Mouse (Mus musculus) heart, postnatal 0 days (tissue): ENCODE results near the gene Ccdc152. TPM values are rescaled to one million over a fixed set of nuclear protein-coding genes. Genes with fewer than 3 reads are reported as not detected.

Experiments
- ATAC-seq: fragments of 200-750 bp; cut with Nextera tagmentation; 2 replicates; pipeline ENCODE4 v1.8.0; 2017; ENCODE audit warnings: low read depth, moderate number of reproducible peaks, moderate library complexity; ENCODE audit not compliant: insufficient read depth
- DNase-seq: peaks from one replicate; pipeline ENCODE4 v3.0.0-alpha.2; 2016; ENCODE audit warnings: low spot score
- H3K27ac ChIP-seq: fragments of 300-500 bp; sonication (generic); 2 replicates; pipeline ENCODE4 v1.5.1; 2014; ENCODE audit warnings: low read depth, mild to moderate bottlenecking
- H3K27me3 ChIP-seq: fragments of 300-500 bp; sonication (generic); 2 replicates; pipeline ENCODE4 v1.6.1; 2014; ENCODE audit warnings: low read length, mixed read lengths; ENCODE audit not compliant: control insufficient read depth, insufficient read depth
- H3K36me3 ChIP-seq: fragments of 300-500 bp; sonication (generic); replicated peaks from 2 replicates; pipeline ENCODE4 v1.6.1; 2014; ENCODE audit warnings: low read length, mixed read lengths; ENCODE audit not compliant: control insufficient read depth, insufficient read depth
- H3K4me1 ChIP-seq: fragments of 300-500 bp; sonication (generic); 2 replicates; pipeline ENCODE4 v1.6.1; 2014; ENCODE audit warnings: antibody characterized with exemption; ENCODE audit not compliant: control insufficient read depth, insufficient read depth
- H3K4me2 ChIP-seq: fragments of 300-500 bp; sonication (generic); 2 replicates; pipeline ENCODE4 v1.6.1; 2014; ENCODE audit warnings: low read depth, mild to moderate bottlenecking, low read length, moderate library complexity
- H3K4me3 ChIP-seq: fragments of 300-500 bp; sonication (generic); 2 replicates; pipeline ENCODE4 v1.5.1; 2014; ENCODE audit warnings: low read depth, low read length
- H3K9ac ChIP-seq: fragments of 300-500 bp; sonication (generic); replicated peaks from 2 replicates; pipeline ENCODE4 v1.6.1; 2014; ENCODE audit warnings: low read depth, low read length, mixed read lengths
- H3K9me3 ChIP-seq: fragments of 300-500 bp; sonication (generic); replicated peaks from 2 replicates; pipeline ENCODE4 v1.6.1; 2016; ENCODE audit warnings: low read length; ENCODE audit not compliant: control insufficient read depth
- CTCF ChIP-seq: IDR thresholded peaks from 2 replicates; pipeline ENCODE4 v1.5.1; 2016; ENCODE audit warnings: antibody characterized with exemption, control low read depth, low read depth
- EP300 ChIP-seq: IDR thresholded peaks from 2 replicates; pipeline ENCODE4 v1.6.1; 2016; ENCODE audit warnings: antibody characterized with exemption, low read depth
- WGBS: fragments of 180-500 bp; shearing (Covaris S2); extraction: QIAGEN DNeasy Blood & Tissue Kit; methylation state at CpG from one replicate; pipeline ENCODE4 v1.1.7; 2014; 5-methylcytosine and 5-hydroxymethylcytosine counted together
- polyA plus RNA-seq: library from polyadenylated mRNA; unstranded; fragments of >200 nt; fragmentation: Nextera tagmentation; extraction: Ambion mirVana; gene quantifications from 2 replicates; pipeline ENCODE4 v1.2.1, GENCODE M21; 2015
- total RNA-seq: library from RNA; depleted of rRNA; stranded (reverse); fragments of >200 nt; gene quantifications from 2 replicates; pipeline ENCODE4 v1.2.3, GENCODE M21; 2014; ENCODE audit warnings: low replicate concordance

Gene Ccdc152
- total and polyA plus RNA-seq, 2 experiments from 2014 or later: 0.87 TPM; not detected in 1

DNA sequence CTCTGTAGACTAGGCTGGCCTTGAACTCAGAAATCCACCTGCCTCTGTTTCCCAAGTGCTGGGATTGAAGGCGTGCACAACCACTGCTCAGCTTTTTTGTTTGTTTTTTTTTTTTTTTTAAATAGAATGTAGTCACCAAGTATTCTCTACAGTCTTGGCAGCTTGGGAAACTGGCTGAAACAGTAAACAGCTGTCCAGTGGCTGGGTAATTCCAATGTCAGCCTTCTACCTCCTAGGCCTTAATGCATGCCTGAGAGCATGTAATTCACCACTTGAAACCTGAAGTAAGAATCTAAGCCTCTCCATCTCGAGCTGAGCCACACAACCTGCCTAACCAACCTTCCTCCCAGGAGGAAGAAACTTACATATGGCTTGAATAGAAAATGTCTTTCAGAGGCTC lies 13.3 kb upstream of the Ccdc152 start:
- Histone ChIP-seq H3K27me3 (no peaks in the 10 kb centered on the region), H3K9ac (no peak overlapping the region), H3K4me2 (no peak overlapping the region), H3K36me3 (peaks cover 14% of the 10 kb centered on the region), H3K4me1 (no peaks in the 10 kb centered on the region), H3K27ac (no peak overlapping the region), H3K9me3 (no peaks in the 10 kb centered on the region), H3K4me3 (no peak overlapping the region)
- ATAC-seq: no peak
- TF ChIP-seq CTCF (no peak), EP300 (no peak)
- WGBS: 79% methylated on average over 2 of the region's 2 CpGs
- DNase-seq: no peak

DNA sequence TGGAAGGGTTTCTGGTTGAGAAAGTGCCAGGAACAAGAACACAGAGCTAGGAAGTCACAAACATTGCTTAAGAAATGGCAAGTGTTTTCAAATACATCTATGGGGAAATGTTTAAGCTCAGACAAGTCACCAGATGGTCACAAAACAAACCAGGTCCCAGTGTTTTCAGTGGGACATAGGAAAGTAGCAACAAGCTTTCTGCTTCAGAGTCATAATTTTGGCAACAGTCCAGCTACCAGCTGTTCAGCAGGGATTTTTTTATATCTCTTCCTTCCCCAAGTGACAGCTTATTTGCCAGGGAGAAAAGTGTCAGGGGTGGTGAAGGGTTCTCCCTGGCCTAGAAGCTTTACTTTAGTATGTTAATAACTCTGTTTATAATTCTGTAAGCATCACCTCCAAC lies 9.6 kb upstream of the Ccdc152 start:
- no peaks in the 10 kb centered on the region for H3K4me1 ChIP-seq
- H3K27me3 ChIP-seq: no peaks in the 10 kb centered on the region
- DNase-seq (peak; percentile 54), ATAC-seq (no peak)
- H3K9me3 ChIP-seq: no peaks in the 10 kb centered on the region
- no peak overlapping the region for H3K4me3 ChIP-seq
- TF ChIP-seq EP300: no peak
- TF ChIP-seq CTCF: no peak
- 0 out of 2 replicates have a peak overlapping the region, but pooled peaks have one; percentile 15 for H3K27ac ChIP-seq
- H3K9ac ChIP-seq: no peak overlapping the region
- H3K4me2 ChIP-seq: no peak overlapping the region
- H3K36me3 ChIP-seq: no peaks in the 10 kb centered on the region

DNA sequence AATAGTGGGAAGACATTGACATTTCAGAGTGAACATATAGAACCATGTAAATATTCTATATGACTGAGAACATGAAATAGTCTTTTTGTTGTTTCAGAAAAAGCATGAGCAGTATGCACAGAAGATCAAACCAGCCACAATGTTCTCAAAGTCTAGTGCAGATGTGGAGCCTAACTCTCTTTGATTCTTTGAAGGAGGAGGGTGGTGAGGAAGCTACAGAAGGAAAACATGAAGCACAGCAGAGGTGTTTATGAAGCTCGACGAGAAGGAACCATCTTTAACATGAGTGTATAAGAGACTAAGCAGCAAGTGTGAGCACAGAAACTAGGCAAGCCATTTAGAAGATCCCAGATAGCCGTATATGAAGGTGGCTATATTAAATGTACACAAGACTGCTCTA lies 6.5 kb upstream of the Ccdc152 start:
- Histone ChIP-seq H3K4me1 (no peaks in the 10 kb centered on the region), H3K4me3 (no peak overlapping the region), H3K36me3 (no peaks in the 10 kb centered on the region), H3K27me3 (no peaks in the 10 kb centered on the region), H3K4me2 (no peak overlapping the region), H3K9ac (no peak overlapping the region), H3K27ac (no peak overlapping the region), H3K9me3 (no peaks in the 10 kb centered on the region)
- ATAC-seq: no peak
- DNase-seq: no peak
- TF ChIP-seq EP300 (no peak), CTCF (no peak)
- WGBS: 83% methylated on average over 3 of the region's 3 CpGs

DNA sequence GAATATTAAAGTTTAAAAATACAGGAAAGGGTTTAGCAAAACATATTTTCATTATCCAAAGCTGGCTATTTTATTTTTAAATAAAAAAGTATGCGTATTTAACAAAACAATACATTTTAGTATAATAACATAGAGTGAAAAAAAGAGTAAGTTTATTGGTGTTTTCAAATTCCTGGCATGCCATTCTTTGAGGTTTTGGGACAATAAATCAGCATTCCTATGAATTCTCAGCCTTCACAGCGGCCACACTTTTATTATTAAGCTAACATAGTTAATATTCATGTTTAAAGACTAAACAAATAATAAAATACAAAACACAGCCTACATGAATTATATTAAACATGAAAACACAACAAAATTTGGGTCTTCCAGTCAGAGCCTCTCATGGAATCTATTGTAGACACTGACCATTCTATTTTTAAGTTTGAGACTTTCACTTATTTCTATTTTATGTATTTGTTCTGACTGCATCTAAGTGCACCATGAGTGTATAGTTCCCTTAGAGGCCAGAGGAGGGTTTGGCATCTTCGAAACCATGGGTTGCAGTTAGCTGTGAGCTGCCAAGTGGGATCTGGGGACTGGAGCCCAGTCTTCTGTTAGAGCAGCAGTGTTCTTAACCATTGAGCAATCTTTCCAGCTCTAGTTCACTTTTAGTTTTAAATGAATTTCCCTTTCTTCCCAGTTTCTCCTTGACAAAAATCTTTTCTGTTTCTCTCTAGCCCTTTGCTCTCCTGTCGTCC lies 2.8 kb downstream of the Ccdc152 start:
- WGBS: 74% methylated on average over 4 of the region's 4 CpGs
- DNase-seq (no peak), ATAC-seq (no peak)
- H3K27ac ChIP-seq: no peak overlapping the region
- no peaks in the 10 kb centered on the region for H3K27me3 ChIP-seq
- no peaks in the 10 kb centered on the region for H3K36me3 ChIP-seq
- no peaks in the 10 kb centered on the region for H3K4me1 ChIP-seq
- H3K4me2 ChIP-seq: no peak overlapping the region
- H3K9ac ChIP-seq: no peak overlapping the region
- H3K9me3 ChIP-seq: no peaks in the 10 kb centered on the region
- no peak for TF ChIP-seq CTCF
- TF ChIP-seq EP300: no peak
- H3K4me3 ChIP-seq: no peak overlapping the region

DNA sequence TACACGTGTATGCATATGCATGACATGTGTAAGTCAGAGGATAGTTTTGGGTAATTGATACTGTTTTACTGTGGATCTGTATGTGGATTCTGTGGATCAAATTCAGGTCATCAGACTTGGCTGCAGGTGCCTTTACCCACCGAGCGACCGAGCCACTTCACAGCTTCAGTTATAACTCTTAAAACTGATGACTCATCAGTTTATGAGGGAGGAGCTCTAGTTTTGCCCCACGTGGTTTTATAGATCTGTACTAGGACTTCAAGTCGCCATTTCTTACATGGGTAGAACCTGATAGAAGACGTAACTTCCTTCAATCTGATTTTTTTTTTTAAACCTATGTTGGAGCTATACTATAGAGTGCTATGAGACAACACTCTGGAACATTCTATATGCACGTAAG lies 5.7 kb downstream of the Ccdc152 start:
- TF ChIP-seq CTCF: no peak
- TF ChIP-seq EP300: no peak
- ATAC-seq: no peak
- Histone ChIP-seq H3K4me1 (no peaks in the 10 kb centered on the region), H3K9me3 (no peaks in the 10 kb centered on the region), H3K4me2 (no peak overlapping the region), H3K27ac (no peak overlapping the region), H3K27me3 (no peaks in the 10 kb centered on the region), H3K4me3 (no peak overlapping the region), H3K9ac (no peak overlapping the region), H3K36me3 (no peaks in the 10 kb centered on the region)
- no peak for DNase-seq
- 74% methylated on average over 8 of the region's 8 CpGs for WGBS

DNA sequence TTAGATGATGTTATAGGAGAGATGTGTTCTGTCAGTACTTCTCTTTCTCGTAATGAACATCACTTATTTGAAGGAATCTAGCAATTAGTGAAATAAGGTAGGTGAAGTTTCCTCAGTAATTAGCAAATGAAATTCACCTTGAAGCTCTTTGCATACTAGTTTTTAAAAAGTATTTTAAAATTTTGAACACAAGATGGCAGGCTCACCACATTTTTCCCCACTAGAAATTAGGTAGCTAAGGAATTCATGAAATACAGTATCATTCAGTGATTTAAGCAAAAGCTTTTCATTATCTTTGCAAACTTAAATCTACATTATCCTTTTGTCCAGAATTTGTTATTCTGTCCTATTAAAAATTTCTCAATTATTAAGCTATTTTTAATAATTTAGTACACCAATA lies 7.3 kb downstream of the Ccdc152 start:
- Histone ChIP-seq H3K27me3 (no peaks in the 10 kb centered on the region), H3K36me3 (no peaks in the 10 kb centered on the region), H3K4me3 (no peak overlapping the region), H3K4me1 (no peaks in the 10 kb centered on the region), H3K4me2 (no peak overlapping the region), H3K9ac (no peak overlapping the region), H3K9me3 (no peaks in the 10 kb centered on the region), H3K27ac (no peak overlapping the region)
- ATAC-seq (no peak), DNase-seq (peak; percentile 20)
- WGBS: 72% methylated on average over 1 of the region's 1 CpGs
- TF ChIP-seq EP300: no peak
- peak; percentile 36 for TF ChIP-seq CTCF
